Mouse (Mus musculus): ENCODE results near the gene Midn. TPM values are rescaled to one million over a fixed set of nuclear protein-coding genes. Genes with fewer than 3 reads are reported as not detected.

The Midn gene
- total RNA-seq, 2 experiments from 2014 or later, result 105 TPM

- DNase-seq (ENCODE audit: low spot score in 2 of 2), result peak; percentile 94
Observed at GRCm38 (mm10) chr10:80141786-80142529, 6.1 kb upstream of the Midn start.

- no peak for DNase-seq (ENCODE audit: low spot score in 2 of 2)
Observed at GRCm38 (mm10) chr10:80142530-80142925, 5.5 kb upstream of the Midn start.

GRCm38 (mm10) chr10:80143664-80144063 is 4.4 kb upstream of the Midn start:
- no peak for DNase-seq (ENCODE audit: low spot score in 2 of 2)

GRCm38 (mm10) chr10:80144159-80144558 is 3.9 kb upstream of the Midn start:
- no peak for DNase-seq (ENCODE audit: low spot score in 2 of 2)

- peak; percentile 77 to 79 for DNase-seq (ENCODE audit: low spot score in 2 of 2)
Observed at GRCm38 (mm10) chr10:80144864-80145838, 2.9 kb upstream of the Midn start.

- no peak for DNase-seq (ENCODE audit: low spot score in 2 of 2)
Observed at GRCm38 (mm10) chr10:80145896-80146295, 2.2 kb upstream of the Midn start.

- DNase-seq (ENCODE audit: low spot score in 2 of 2), result no peak
Observed at GRCm38 (mm10) chr10:80146568-80147011, 1.5 kb upstream of the Midn start.

GRCm38 (mm10) chr10:80147146-80147718 is 840 bp upstream of the Midn start:
- DNase-seq (ENCODE audit: low spot score in 2 of 2), result no peak

GRCm38 (mm10) chr10:80148610-80149290 is 678 bp downstream of the Midn start:
- peak; percentile 91 to 95 for DNase-seq (ENCODE audit: low spot score in 2 of 2)

GRCm38 (mm10) chr10:80149291-80150225 is 1.5 kb downstream of the Midn start:
- peak; percentile 95 to 98 for DNase-seq (ENCODE audit: low spot score in 2 of 2)

- DNase-seq (ENCODE audit: low spot score in 2 of 2), result peak in 1 of 2 experiments; percentile 53
Observed at GRCm38 (mm10) chr10:80150226-80151210, 2.4 kb downstream of the Midn start.

- DNase-seq (ENCODE audit: low spot score in 2 of 2), result peak in 1 of 2 experiments; percentile 67
Observed at GRCm38 (mm10) chr10:80151211-80152034, 3.4 kb downstream of the Midn start.

- DNase-seq (ENCODE audit: low spot score in 2 of 2), result no peak
Observed at GRCm38 (mm10) chr10:80152071-80152872, 4.2 kb downstream of the Midn start.

GRCm38 (mm10) chr10:80152873-80153260 is 4.8 kb downstream of the Midn start:
- no peak for DNase-seq (ENCODE audit: low spot score in 2 of 2)

GRCm38 (mm10) chr10:80153713-80154112 is 5.6 kb downstream of the Midn start:
- DNase-seq (ENCODE audit: low spot score in 2 of 2), result no peak

- no peak for DNase-seq (ENCODE audit: low spot score in 2 of 2)
Observed at GRCm38 (mm10) chr10:80154384-80154783, 6.3 kb downstream of the Midn start.

- DNase-seq (ENCODE audit: low spot score in 2 of 2), result no peak
Observed at GRCm38 (mm10) chr10:80155277-80155676, 7.2 kb downstream of the Midn start.
